Mouse (Mus musculus): ENCODE measurements around the gene Tsnaxip1. TPM values are rescaled to one million over a fixed set of nuclear protein-coding genes. Genes with fewer than 3 reads are reported as not detected.
A peak's percentile ranks its signal among the peaks of the same experiment; 100 is the strongest.

Gene Tsnaxip1
- polyA plus RNA-seq, 1 experiment, result 3.6 TPM

DNA sequence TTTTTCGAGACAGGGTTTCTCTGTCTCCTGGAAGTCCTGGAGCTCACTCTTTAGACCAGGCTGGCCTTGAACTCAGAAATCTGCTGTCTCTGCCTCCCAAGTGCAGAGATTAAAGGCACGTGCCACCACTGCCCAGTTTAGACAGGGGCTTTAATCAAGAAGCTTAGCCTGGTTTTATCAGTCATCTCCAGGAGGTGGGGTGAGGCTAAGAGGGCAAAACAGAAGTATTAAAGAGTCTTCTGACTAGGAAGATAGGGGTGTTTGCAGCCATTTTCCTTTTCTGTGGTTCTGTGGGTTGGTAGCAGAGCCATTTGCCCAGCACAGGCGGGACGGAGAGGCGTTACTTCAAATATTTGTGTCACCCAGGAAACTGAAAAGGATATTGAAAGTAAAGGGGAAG lies 31.8 kb downstream of the Tsnaxip1 start:
- TF ChIP-seq CTCF (IDR thresholded peaks at IDR 0.05; ENCODE audit: control insufficient read depth, insufficient read depth, low read length), result no peak
- TF ChIP-seq POLR2A (IDR thresholded peaks at IDR 0.05; ENCODE audit: borderline replicate concordance, control insufficient read depth, low read depth, low read length), result no peak
- peaks cover 2% of the 10 kb centered on the region; the same call in 1 of the 2 replicates for H3K4me1 ChIP-seq (ENCODE audit: control insufficient read depth, insufficient read depth, low read length)
- no peak overlapping the region for H3K4me3 ChIP-seq (replicated peaks; ENCODE audit: control insufficient read depth, low read depth, low read length)
- 27% methylated on average over 5 of the region's 5 CpGs for WGBS
- H3K27ac ChIP-seq (ENCODE audit: control insufficient read depth, insufficient read depth, low read depth, low read length, poor library complexity), result peak overlapping the region; percentile 87; the same call in 1 of the 2 replicates

DNA sequence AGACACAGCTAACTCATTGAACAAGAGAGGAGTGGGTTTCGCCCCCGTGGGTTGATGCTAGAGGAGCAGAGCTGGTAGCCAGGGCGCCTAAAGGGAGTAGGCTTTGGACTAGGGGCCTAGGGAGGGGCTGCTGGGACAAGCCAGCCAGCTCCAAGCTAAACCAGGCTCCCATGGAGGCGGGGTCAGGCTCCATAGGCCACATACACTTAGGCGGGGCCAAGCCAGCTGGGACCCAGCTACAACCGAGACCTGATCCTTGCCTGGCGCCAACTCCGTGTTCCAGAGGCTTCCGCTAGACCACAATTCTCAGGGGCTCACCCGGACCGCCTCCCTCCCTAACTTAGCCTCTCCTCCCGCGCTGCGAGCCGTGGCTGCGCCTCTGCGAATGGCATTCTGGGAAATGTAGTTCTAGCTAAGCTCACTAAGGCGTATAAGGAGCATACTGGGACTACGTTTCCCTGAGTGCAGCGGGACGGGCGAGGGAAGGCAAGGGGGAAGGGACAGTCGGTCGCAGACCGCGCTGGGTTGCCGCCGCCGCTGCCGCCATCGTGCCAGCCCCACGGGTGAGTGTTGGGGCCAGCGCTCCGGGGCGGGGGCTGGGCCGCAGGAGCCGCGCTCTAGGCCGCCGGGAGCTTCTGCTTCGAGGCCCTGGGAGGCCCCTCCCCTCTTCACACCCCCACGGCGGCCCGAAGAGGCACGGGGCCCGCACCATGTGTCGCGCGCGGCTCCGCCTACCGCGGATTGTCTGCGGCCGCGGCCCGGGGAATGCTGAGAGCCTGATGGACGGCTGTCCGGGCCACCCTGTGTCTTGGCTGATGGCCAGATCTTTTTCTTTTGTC lies 32.8 kb downstream of the Tsnaxip1 start, which contains the start of gene Nutf2:
Nutf2 (plus strand) TSS at position 438 of the 839 bp plus-strand sequence.
- under 1% methylated on average over 59 of the region's 59 CpGs for WGBS
- peak within 1 kb of the TSS; percentile 82 for H3K4me3 ChIP-seq (replicated peaks; ENCODE audit: control insufficient read depth, low read depth, low read length)
- peak within 1 kb of the TSS; percentile 87 for H3K27ac ChIP-seq (ENCODE audit: control insufficient read depth, insufficient read depth, low read depth, low read length, poor library complexity)
- peaks cover 2% of the 10 kb centered on the region; the same call in 1 of the 2 replicates for H3K4me1 ChIP-seq (ENCODE audit: control insufficient read depth, insufficient read depth, low read length)
- TF ChIP-seq POLR2A (IDR thresholded peaks at IDR 0.05; ENCODE audit: borderline replicate concordance, control insufficient read depth, low read depth, low read length) (peak; percentile 38; the same call in 1 of the 2 replicates), CTCF (IDR thresholded peaks at IDR 0.05; ENCODE audit: control insufficient read depth, insufficient read depth, low read length) (no peak)

DNA sequence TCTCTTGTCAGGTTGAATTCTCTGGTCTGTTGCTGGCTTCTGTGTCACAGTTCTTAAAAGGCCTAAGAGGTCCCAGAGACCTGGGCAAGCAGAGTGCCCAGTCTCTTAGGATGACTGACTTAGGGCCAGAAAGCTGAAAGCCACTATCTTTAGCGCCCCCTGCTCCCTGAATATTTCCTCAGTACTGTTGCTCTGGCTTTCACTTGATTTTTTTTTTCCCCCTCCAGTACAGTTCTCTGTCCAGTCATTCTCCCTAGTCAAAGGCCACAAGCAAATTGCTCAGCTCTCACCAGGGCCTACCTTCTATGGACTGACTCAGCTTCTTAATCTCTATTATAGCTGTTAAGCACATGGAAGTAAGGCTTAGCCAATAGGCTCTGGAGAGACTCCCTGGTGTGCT lies 34.4 kb downstream of the Tsnaxip1 start:
- no peak for TF ChIP-seq POLR2A (IDR thresholded peaks at IDR 0.05; ENCODE audit: borderline replicate concordance, control insufficient read depth, low read depth, low read length)
- no peak overlapping the region for H3K27ac ChIP-seq (ENCODE audit: control insufficient read depth, insufficient read depth, low read depth, low read length, poor library complexity)

GRCm38 (mm10) chr8:105866364-105867029 lies 39.0 kb downstream of the Tsnaxip1 start:
- TF ChIP-seq POLR2A (IDR thresholded peaks at IDR 0.05; ENCODE audit: borderline replicate concordance, control insufficient read depth, low read depth, low read length), result no peak
- TF ChIP-seq CTCF (IDR thresholded peaks at IDR 0.05; ENCODE audit: control insufficient read depth, insufficient read depth, low read length), result peak; percentile 39
- Histone ChIP-seq H3K27ac (ENCODE audit: control insufficient read depth, insufficient read depth, low read depth, low read length, poor library complexity) (no peak overlapping the region), H3K4me1 (ENCODE audit: control insufficient read depth, insufficient read depth, low read length) (no peaks in the 10 kb centered on the region; the same call in 1 of the 2 replicates), H3K4me3 (replicated peaks; ENCODE audit: control insufficient read depth, low read depth, low read length) (no peak overlapping the region)
- 61% methylated on average over 6 of the region's 6 CpGs for WGBS

More for the DNA sequence above, 34.4 kb downstream of the Tsnaxip1 start:
- 0% methylated on average over 1 of the region's 1 CpGs for WGBS
- Histone ChIP-seq H3K4me1 (ENCODE audit: control insufficient read depth, insufficient read depth, low read length) (peaks cover 2% of the 10 kb centered on the region; the same call in 1 of the 2 replicates), H3K4me3 (replicated peaks; ENCODE audit: control insufficient read depth, low read depth, low read length) (no peak overlapping the region)

GRCm38 (mm10) chr8:105874301-105874700 lies 46.8 kb downstream of the Tsnaxip1 start:
- Histone ChIP-seq H3K4me1 (ENCODE audit: control insufficient read depth, insufficient read depth, low read length) (no peaks in the 10 kb centered on the region), H3K27ac (ENCODE audit: control insufficient read depth, insufficient read depth, low read depth, low read length, poor library complexity) (no peak overlapping the region), H3K4me3 (replicated peaks; ENCODE audit: control insufficient read depth, low read depth, low read length) (no peak overlapping the region)
- 87% methylated on average over 6 of the region's 6 CpGs for WGBS
- no peak for TF ChIP-seq POLR2A (IDR thresholded peaks at IDR 0.05; ENCODE audit: borderline replicate concordance, control insufficient read depth, low read depth, low read length)
- TF ChIP-seq CTCF (IDR thresholded peaks at IDR 0.05; ENCODE audit: control insufficient read depth, insufficient read depth, low read length), result no peak

DNA sequence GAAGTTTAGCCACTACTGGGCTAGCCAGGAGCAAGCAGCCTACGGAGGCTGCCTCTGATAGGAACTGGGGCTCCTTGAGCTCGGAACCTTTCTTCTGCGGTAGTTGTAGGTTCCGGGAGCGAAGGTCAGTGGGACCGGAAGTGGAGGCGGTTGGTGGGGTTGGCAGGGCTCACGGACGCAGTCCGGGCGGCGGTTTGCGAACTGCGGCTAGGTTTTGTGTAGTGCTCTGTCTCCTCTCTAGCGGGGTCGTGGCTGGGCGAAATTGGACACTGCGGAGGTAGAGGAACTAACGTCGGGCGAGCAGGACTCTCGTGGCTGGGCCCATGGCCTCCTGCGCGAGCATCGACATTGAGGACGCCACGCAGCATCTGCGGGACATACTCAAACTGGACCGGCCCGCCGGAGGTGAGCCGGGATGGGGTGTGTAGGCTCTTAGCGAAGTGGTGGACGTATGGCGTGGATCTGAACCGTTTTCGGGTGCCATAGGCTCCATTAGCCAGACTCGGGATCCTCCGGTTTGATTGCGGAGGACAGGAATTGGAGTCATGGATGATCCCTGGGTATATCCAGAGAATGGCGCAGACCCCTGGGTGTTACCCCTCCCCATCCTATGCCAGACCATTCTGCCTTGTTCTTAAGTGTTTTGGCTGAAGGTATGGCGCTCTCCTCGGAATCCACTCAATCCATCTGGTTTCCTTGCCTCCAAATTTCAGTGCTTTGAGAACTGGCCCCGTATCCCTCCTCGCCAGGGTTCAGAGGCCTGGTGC lies 53.4 kb downstream of the Tsnaxip1 start, which contains the start of gene Edc4:
Edc4 (plus strand) TSS at position 128 of the 767 bp plus-strand sequence.
- Histone ChIP-seq H3K4me3 (replicated peaks; ENCODE audit: control insufficient read depth, low read depth, low read length) (peak within 1 kb of the TSS; percentile 97), H3K27ac (ENCODE audit: control insufficient read depth, insufficient read depth, low read depth, low read length, poor library complexity) (peak within 1 kb of the TSS; percentile 60), H3K4me1 (ENCODE audit: control insufficient read depth, insufficient read depth, low read length) (peaks cover 2% of the 10 kb centered on the region; the same call in 1 of the 2 replicates)
- no peak for TF ChIP-seq CTCF (IDR thresholded peaks at IDR 0.05; ENCODE audit: control insufficient read depth, insufficient read depth, low read length)
- TF ChIP-seq POLR2A (IDR thresholded peaks at IDR 0.05; ENCODE audit: borderline replicate concordance, control insufficient read depth, low read depth, low read length), result peak; percentile 79; the same call in 1 of the 2 replicates
- under 1% methylated on average over 45 of the region's 45 CpGs for WGBS

GRCm38 (mm10) chr8:105889756-105890465 lies 62.4 kb downstream of the Tsnaxip1 start:
- no peak for TF ChIP-seq CTCF (IDR thresholded peaks at IDR 0.05; ENCODE audit: control insufficient read depth, insufficient read depth, low read length)
- no peak for TF ChIP-seq POLR2A (IDR thresholded peaks at IDR 0.05; ENCODE audit: borderline replicate concordance, control insufficient read depth, low read depth, low read length)
- WGBS, result 90% methylated on average over 12 of the region's 12 CpGs
- H3K4me1 ChIP-seq (ENCODE audit: control insufficient read depth, insufficient read depth, low read length), result no peaks in the 10 kb centered on the region

More at GRCm38 (mm10) chr8:105889756-105890465, 62.4 kb downstream of the Tsnaxip1 start:
- Histone ChIP-seq H3K27ac (ENCODE audit: control insufficient read depth, insufficient read depth, low read depth, low read length, poor library complexity) (no peak overlapping the region), H3K4me3 (replicated peaks; ENCODE audit: control insufficient read depth, low read depth, low read length) (no peak overlapping the region)

Measured in bone marrow, adult 2 months (tissue).